Mouse (Mus musculus) neural tube, embryonic 14.5 days (tissue): ENCODE measurements around the gene Cacnb3. TPM values are rescaled to one million over a fixed set of nuclear protein-coding genes. Genes with fewer than 3 reads are reported as not detected.
A peak's percentile ranks its signal among the peaks of the same experiment; 100 is the strongest.
"Not testable (repeated sequence)": the region's sequence is repeated elsewhere in the genome, so short reads cannot be mapped to it uniquely, and the experiment has no call there.

Experiments
- ATAC-seq: fragments of 200-750 bp; cut with Nextera tagmentation; 2 replicates; pipeline ENCODE4 v1.8.0; 2017; ENCODE audit warnings: low read depth, mild to moderate bottlenecking, moderate TSS enrichment, moderate library complexity
- H3K27ac ChIP-seq: fragments of 300-500 bp; sonication (generic); 2 replicates; pipeline ENCODE4 v1.5.1; 2014; ENCODE audit warnings: low read depth, mild to moderate bottlenecking, control low read depth, low read length, moderate library complexity, mixed read lengths
- H3K27me3 ChIP-seq: fragments of 300-500 bp; sonication (generic); 2 replicates; pipeline ENCODE4 v1.6.1; 2014; ENCODE audit warnings: low read length; ENCODE audit not compliant: control insufficient read depth, insufficient read depth
- H3K36me3 ChIP-seq: fragments of 300-500 bp; sonication (generic); 2 replicates; pipeline ENCODE4 v1.6.1; 2014; ENCODE audit warnings: low read length, mixed read lengths; ENCODE audit not compliant: control insufficient read depth, insufficient read depth
- H3K4me1 ChIP-seq: fragments of 300-500 bp; sonication (generic); 2 replicates; pipeline ENCODE4 v1.6.1; 2014; ENCODE audit warnings: low read length; ENCODE audit not compliant: control insufficient read depth, insufficient read depth
- H3K4me2 ChIP-seq: fragments of 300-500 bp; sonication (generic); 2 replicates; pipeline ENCODE4 v1.6.1; 2014; ENCODE audit warnings: mild to moderate bottlenecking, low read depth, low read length, control low read depth
- H3K4me3 ChIP-seq: fragments of 300-500 bp; sonication (generic); 2 replicates; pipeline ENCODE4 v1.5.1; 2014; ENCODE audit warnings: low read depth, low read length, control low read depth, mixed read lengths
- H3K9ac ChIP-seq: fragments of 300-500 bp; sonication (generic); replicated peaks from 2 replicates; pipeline ENCODE4 v1.6.1; 2014; ENCODE audit warnings: low read depth, mild to moderate bottlenecking, control low read depth, low read length, mixed read lengths
- H3K9me3 ChIP-seq: fragments of 300-500 bp; sonication (generic); 2 replicates; pipeline ENCODE4 v1.6.1; 2016; ENCODE audit warnings: low read length; ENCODE audit not compliant: control insufficient read depth
- WGBS: fragments of 180-500 bp; shearing (Covaris S2); extraction: QIAGEN DNeasy Blood & Tissue Kit; methylation state at CpG from one replicate; pipeline ENCODE4 v1.1.7; 2014; 5-methylcytosine and 5-hydroxymethylcytosine counted together
- polyA plus RNA-seq: library from polyadenylated mRNA; unstranded; fragments of >200 nt; fragmentation: Nextera tagmentation; extraction: Ambion mirVana; gene quantifications from 2 replicates; pipeline ENCODE4 v1.2.1, GENCODE M21; 2014

The Cacnb3 gene
- polyA plus RNA-seq: 84.9 and 101 TPM in 2 replicates

DNA sequence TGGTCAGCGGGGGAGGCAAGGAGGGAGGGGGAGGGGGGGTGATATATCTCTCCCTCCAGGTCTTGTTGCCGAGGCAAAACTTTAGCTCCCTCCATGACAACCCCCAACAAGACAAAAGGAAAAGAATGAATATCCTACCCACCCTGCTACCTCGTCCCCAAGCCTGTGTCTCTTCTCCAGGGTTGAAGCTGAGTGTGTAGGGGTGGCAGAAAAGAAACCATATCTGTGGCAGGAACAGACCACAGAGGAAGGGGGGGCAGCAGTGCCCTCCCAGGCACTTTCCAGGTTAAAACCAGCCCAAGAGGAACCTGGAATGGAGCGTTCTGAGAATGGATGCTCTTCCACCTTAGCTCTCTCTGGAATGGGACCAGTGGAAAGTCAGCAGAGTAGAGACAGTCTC is at the start of gene Cacnb3:
Gene Cacnb3 (plus strand): TSS at position 301 of the 400 bp plus-strand sequence.
- Histone ChIP-seq H3K27ac (peak within 1 kb of the TSS; percentile 39; the same call in 1 of the 2 replicates), H3K27me3 (no peaks in the 10 kb centered on the region), H3K36me3 (no peaks in the 10 kb centered on the region), H3K4me3 (peak within 1 kb of the TSS; percentile 69), H3K9ac (0 out of 2 replicates have a peak within 1 kb of the TSS, but pooled peaks have one; percentile 78), H3K4me1 (peaks cover 27% of the 10 kb centered on the region; the same call in 1 of the 2 replicates), H3K9me3 (no peaks in the 10 kb centered on the region), H3K4me2 (peak within 1 kb of the TSS; percentile 84)
- WGBS: 33% methylated on average over 4 of the region's 4 CpGs
- ATAC-seq: no peak

DNA sequence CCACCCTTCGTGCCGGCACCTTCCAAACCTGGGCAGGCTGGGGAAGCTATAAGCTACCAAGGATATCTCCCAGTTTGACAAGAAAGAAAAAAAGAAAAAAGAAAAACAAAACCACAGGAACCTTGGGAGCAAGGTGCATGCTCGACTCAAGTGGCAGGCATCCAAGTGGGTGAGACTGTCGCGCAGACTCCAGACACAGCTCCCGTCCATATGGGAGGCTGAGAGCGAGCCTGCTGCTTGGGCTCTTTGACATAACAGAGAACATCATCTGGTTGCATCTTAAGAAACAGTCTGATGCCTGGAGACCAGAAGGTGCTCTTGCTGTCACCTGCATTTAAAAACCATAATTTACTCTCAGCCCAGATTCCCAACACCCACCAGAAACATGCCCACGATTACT is 48.2 kb upstream of the Cacnb3 start:
- no peaks in the 10 kb centered on the region for H3K4me1 ChIP-seq
- H3K9ac ChIP-seq: no peak overlapping the region
- no peaks in the 10 kb centered on the region for H3K27me3 ChIP-seq
- ATAC-seq: no peak
- no peaks in the 10 kb centered on the region for H3K9me3 ChIP-seq
- no peak overlapping the region for H3K4me3 ChIP-seq
- H3K4me2 ChIP-seq: no peak overlapping the region
- no peaks in the 10 kb centered on the region for H3K36me3 ChIP-seq
- WGBS: 79% methylated on average over 8 of the region's 8 CpGs
- H3K27ac ChIP-seq: no peak overlapping the region

DNA sequence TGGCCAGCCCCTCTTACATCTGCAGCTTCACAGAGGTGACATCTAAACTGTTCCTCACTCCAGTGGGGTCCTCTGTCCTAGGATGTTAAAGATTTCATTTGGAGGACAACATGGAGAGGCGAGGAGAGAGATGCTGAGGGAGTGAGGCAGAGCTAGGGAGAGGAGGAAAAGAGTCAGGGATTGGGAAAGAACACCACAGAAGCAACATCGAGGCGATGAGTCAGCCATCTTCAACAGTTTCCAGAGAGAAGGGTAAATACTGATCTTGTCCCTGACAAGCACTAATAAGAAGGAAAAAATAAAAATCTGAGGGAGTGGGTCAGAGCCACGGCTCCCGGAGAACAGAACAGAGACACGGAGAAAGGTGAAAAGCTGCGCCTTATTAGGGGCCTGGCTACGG is 47.6 kb upstream of the Cacnb3 start:
- no peaks in the 10 kb centered on the region for H3K4me1 ChIP-seq
- H3K4me2 ChIP-seq: no peak overlapping the region
- H3K36me3 ChIP-seq: no peaks in the 10 kb centered on the region
- H3K9me3 ChIP-seq: no peaks in the 10 kb centered on the region
- WGBS: 77% methylated on average over 8 of the region's 8 CpGs
- H3K27me3 ChIP-seq: no peaks in the 10 kb centered on the region
- no peak overlapping the region for H3K4me3 ChIP-seq
- H3K9ac ChIP-seq: no peak overlapping the region
- no peak overlapping the region for H3K27ac ChIP-seq
- no peak for ATAC-seq

DNA sequence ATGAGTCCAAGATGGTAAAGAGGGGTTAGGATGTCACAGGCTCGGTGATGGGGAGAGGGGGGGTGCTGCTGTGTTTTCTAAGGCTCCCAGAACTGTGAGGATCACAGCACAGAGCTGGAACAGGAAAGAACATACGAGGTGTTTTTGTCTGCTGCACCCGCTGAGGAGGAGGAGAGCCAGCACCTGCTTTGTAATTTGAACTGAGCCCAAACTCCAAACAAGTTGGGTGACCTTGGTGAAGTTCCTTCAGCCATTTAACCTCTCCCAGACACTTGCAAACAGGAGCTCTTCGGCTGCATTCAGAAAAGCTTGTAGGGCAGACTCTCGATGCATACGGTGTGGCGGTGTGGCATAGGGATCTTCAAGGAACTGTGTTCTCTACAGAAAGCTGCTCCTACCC is 45.2 kb upstream of the Cacnb3 start:
- no peaks in the 10 kb centered on the region for H3K4me1 ChIP-seq
- H3K4me3 ChIP-seq: no peak overlapping the region
- no peaks in the 10 kb centered on the region for H3K27me3 ChIP-seq
- ATAC-seq: no peak
- no peak overlapping the region for H3K4me2 ChIP-seq
- H3K27ac ChIP-seq: no peak overlapping the region
- no peaks in the 10 kb centered on the region for H3K9me3 ChIP-seq
- no peak overlapping the region for H3K9ac ChIP-seq
- no peaks in the 10 kb centered on the region for H3K36me3 ChIP-seq
- 40% methylated on average over 7 of the region's 7 CpGs for WGBS

DNA sequence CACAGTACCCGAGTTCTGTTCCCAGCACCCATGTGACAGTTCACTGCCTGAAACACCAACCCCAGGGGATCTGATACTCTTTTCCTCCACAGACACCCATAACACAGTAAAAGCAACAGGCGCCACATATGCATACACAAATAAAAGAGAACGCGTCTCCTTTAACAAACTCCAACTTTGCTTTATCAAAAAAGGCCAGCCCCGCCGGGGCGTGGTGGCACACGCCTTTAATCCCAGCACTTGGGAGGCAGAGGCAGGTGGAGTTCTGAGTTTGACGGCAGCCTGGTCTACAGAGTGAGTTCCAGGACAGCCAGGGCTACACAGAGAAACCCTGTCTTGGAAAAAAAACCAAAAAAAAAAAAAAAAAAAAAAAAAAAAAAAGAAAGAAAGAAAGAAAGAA is 44.5 kb upstream of the Cacnb3 start:
- H3K27ac ChIP-seq, H3K4me2 ChIP-seq, H3K4me1 ChIP-seq, H3K4me3 ChIP-seq, ATAC-seq, H3K9me3 ChIP-seq, H3K9ac ChIP-seq, H3K27me3 ChIP-seq, H3K36me3 ChIP-seq: not testable (repeated sequence)
- 84% methylated on average over 9 of the region's 9 CpGs for WGBS

DNA sequence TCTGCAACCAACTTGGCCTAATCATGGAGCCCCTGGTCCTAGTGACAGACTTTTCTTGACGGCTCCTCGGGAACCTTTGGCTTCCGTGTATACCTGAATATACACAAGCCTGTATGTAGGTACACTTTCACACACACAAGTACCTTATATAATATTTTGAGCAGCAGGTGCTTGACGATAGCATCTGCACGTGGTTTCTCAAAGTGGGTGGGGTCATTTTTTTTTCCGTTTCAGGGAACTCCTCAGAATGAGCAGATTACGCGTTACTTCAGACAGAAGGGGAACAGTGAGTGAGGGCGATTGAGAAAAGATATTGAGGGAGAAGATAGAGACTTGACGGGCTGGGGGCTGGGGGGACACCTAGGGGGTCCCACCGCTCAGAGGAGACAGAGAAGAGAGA is 42.9 kb upstream of the Cacnb3 start:
- Histone ChIP-seq H3K9me3 (no peaks in the 10 kb centered on the region), H3K4me1 (no peaks in the 10 kb centered on the region), H3K36me3 (peaks cover 16% of the 10 kb centered on the region), H3K4me2 (no peak overlapping the region), H3K4me3 (no peak overlapping the region), H3K9ac (no peak overlapping the region), H3K27me3 (no peaks in the 10 kb centered on the region), H3K27ac (no peak overlapping the region)
- 92% methylated on average over 11 of the region's 11 CpGs for WGBS
- ATAC-seq: no peak

DNA sequence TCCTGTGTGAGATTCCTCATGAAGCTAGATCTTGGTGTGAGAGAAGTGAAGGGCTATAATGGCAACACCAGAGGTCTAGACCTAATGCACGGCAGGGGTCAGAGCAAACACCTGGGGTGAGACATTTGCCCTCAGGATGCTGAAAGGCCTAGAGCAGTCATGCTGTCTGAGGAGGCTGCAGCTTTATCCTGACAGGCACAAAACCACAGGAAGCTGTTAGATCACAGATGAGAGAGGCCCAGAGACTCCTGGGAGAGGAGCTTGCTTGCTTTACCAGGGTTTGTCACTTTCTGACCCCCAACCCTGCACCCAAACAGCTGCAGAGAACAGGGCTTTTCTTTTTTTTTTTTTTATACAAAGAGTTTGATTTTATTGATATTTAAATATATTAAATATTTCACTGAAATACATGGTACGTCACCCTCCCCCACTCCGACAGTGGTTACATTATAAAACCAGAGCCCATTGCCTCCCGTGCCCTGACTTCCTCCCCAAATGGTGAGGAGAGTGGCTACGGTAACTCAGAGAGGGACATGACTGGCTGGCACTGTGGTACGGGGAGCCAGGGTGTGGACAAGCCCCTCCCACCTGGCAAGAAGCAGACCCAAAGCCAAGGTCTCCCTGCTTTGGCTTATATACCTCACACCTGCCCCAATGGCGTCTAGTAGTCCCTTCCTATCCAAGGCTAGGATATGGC is 40.9 kb upstream of the Cacnb3 start:
- H3K4me1 ChIP-seq: no peaks in the 10 kb centered on the region
- H3K27ac ChIP-seq: no peak overlapping the region
- no peaks in the 10 kb centered on the region for H3K27me3 ChIP-seq
- no peak for ATAC-seq
- H3K9me3 ChIP-seq: no peaks in the 10 kb centered on the region
- H3K4me3 ChIP-seq: no peak overlapping the region
- H3K36me3 ChIP-seq: peaks cover 32% of the 10 kb centered on the region
- WGBS: 72% methylated on average over 7 of the region's 7 CpGs
- H3K4me2 ChIP-seq: no peak overlapping the region
- no peak overlapping the region for H3K9ac ChIP-seq

DNA sequence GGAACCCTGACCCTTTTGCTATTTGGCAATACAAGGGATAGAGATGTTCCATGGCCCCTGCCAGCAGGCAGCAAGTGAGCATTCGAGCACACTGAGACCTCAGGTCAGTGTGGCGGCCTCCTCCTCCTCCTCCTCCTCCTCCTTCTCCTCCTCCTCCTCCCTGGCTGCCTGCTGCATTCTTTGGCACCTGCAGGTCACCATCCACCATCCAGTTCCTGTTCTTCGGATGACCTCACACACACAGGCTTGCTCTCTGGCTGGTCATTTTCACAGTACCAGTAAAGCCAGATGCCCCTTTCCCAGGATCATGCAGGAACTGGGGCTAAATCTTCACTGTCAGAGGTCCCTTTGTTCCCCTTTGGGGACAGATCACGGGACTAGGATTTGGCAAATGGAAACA is 39.2 kb upstream of the Cacnb3 start:
- 75% methylated on average over 4 of the region's 4 CpGs for WGBS
- no peak for ATAC-seq

DNA sequence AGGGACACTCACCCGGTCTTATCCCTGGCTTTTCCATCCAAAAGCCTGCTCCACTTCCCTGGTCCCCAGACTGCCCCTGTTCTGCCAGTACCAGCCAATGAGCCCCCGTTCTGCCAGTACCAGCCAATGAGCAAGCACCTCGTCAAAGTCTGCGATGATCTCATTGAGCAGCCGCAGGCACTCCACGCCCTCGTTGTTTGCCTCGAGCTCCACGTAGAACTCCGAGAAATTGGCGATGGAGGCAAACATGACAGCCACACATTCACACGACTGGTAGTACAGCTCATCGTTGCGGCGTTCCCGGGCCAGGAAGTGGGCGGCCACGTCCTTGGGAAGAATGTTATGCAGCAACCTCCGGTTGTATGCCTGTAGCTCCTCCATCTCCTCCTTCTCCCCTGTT is 36.4 kb upstream of the Cacnb3 start:
- Histone ChIP-seq H3K9ac (no peak overlapping the region), H3K27me3 (no peaks in the 10 kb centered on the region), H3K9me3 (no peaks in the 10 kb centered on the region), H3K36me3 (peaks cover 65% of the 10 kb centered on the region), H3K4me1 (no peaks in the 10 kb centered on the region), H3K4me2 (no peak overlapping the region), H3K27ac (no peak overlapping the region), H3K4me3 (no peak overlapping the region)
- 85% methylated on average over 19 of the region's 19 CpGs for WGBS
- ATAC-seq: no peak

More for the DNA sequence above, 39.2 kb upstream of the Cacnb3 start:
- no peak overlapping the region for H3K4me3 ChIP-seq
- H3K4me2 ChIP-seq: no peak overlapping the region
- no peaks in the 10 kb centered on the region for H3K9me3 ChIP-seq
- H3K9ac ChIP-seq: no peak overlapping the region
- H3K27me3 ChIP-seq: no peaks in the 10 kb centered on the region
- peaks cover 47% of the 10 kb centered on the region for H3K36me3 ChIP-seq
- no peak overlapping the region for H3K27ac ChIP-seq
- no peaks in the 10 kb centered on the region for H3K4me1 ChIP-seq
